Mouse (Mus musculus) frontal cortex, postnatal 14 days (tissue): ENCODE measurements at regions not wholly inside any gene's neighbourhood (a gene's known extent, or its start where the extent isn't known, plus 50 kb on each side); places are given as distances from the start of the nearest gene placed in this dataset.
A peak's percentile ranks its signal among the peaks of the same experiment; 100 is the strongest.

Experiments used
- DNase-seq, 2 experiments: peaks; one replicate each; pipeline ENCODE4 v3.0.0; 2022; ENCODE audit warnings: low spot score in 2 of 2

GRCm38 (mm10) chr5:133113183-133113582 is 570.0 kb upstream of the Auts2 start:
- no peak for DNase-seq

- DNase-seq, result no peak
Observed at GRCm38 (mm10) chr5:133106691-133107354, 563.7 kb upstream of the Auts2 start.

- no peak for DNase-seq
Observed at GRCm38 (mm10) chr5:133096340-133096739, 553.2 kb upstream of the Auts2 start.

- DNase-seq, result no peak
Observed at GRCm38 (mm10) chr5:133084859-133085258, 541.7 kb upstream of the Auts2 start.

GRCm38 (mm10) chr5:133080751-133081150 is 537.6 kb upstream of the Auts2 start:
- no peak for DNase-seq

GRCm38 (mm10) chr5:133078916-133079315 is 535.8 kb upstream of the Auts2 start:
- DNase-seq, result no peak

GRCm38 (mm10) chr5:133078390-133078789 is 535.2 kb upstream of the Auts2 start:
- no peak for DNase-seq

- DNase-seq, result no peak
Observed at GRCm38 (mm10) chr5:133073317-133073716, 530.2 kb upstream of the Auts2 start.

- DNase-seq, result no peak
Observed at GRCm38 (mm10) chr5:133070141-133070540, 527.0 kb upstream of the Auts2 start.

- no peak for DNase-seq
Observed at GRCm38 (mm10) chr5:133062481-133062880, 519.3 kb upstream of the Auts2 start.

GRCm38 (mm10) chr5:133047456-133047855 is 504.3 kb upstream of the Auts2 start:
- no peak for DNase-seq

- no peak for DNase-seq
Observed at GRCm38 (mm10) chr5:133045637-133046036, 502.5 kb upstream of the Auts2 start.

- DNase-seq, result no peak
Observed at GRCm38 (mm10) chr5:133027590-133027989, 484.4 kb upstream of the Auts2 start.

GRCm38 (mm10) chr5:133025121-133025520 is 482.0 kb upstream of the Auts2 start:
- DNase-seq, result no peak

GRCm38 (mm10) chr5:133020821-133021220 is 477.7 kb upstream of the Auts2 start:
- no peak for DNase-seq

GRCm38 (mm10) chr5:133020116-133020515 is 477.0 kb upstream of the Auts2 start:
- DNase-seq, result no peak

- DNase-seq, result peak; percentile 29 to 31
Observed at GRCm38 (mm10) chr5:133010624-133011575, 467.8 kb upstream of the Auts2 start.

- no peak for DNase-seq
Observed at GRCm38 (mm10) chr5:132982866-132983265, 439.7 kb upstream of the Auts2 start.

- no peak for DNase-seq
Observed at GRCm38 (mm10) chr5:132979013-132979412, 435.9 kb upstream of the Auts2 start.

- no peak for DNase-seq
Observed at GRCm38 (mm10) chr5:132975303-132975932, 432.3 kb upstream of the Auts2 start.

- no peak for DNase-seq
Observed at GRCm38 (mm10) chr5:132974876-132975275, 431.7 kb upstream of the Auts2 start.

- no peak for DNase-seq
Observed at GRCm38 (mm10) chr5:132971046-132971445, 427.9 kb upstream of the Auts2 start.
